In genomic region chr2:96508991-96509390, GRCm38 (mm10) we compare ENCODE assay signal across 16 mouse cellular contexts.
DNase-seq lines count a peak whose midpoint lies in the region.
"Had no signal": no experiment of that assay in that cellular context is flagged by ENCODE, and none has a peak within 500 bp of the region (broad histone marks: within the 10 kb centered on the region; RNA-seq: fewer than 3 reads in every experiment).

No protein-coding gene starts in this region.

- peak; percentile 35 for DNase-seq in left cerebral cortex, adult 11 months (ENCODE audit: low spot score)
- no peak for DNase-seq in left cerebral cortex, postnatal 4 days
- DNase-seq in right cerebral cortex, adult 18-20 months, result peak; percentile 31
- no peak for DNase-seq in right cerebral cortex, postnatal 14 days
- peak; percentile 73 for DNase-seq in telencephalon, adult 2 months (ENCODE audit: low read depth, low spot score)
- no peak for DNase-seq in lung, postnatal 10 days
- DNase-seq: adrenal gland, adult 2 months; adrenal gland, postnatal 14 days; cerebellum, adult 11-12 months; cerebellum, adult 8-10 months; cerebellum, postnatal 10 days; cerebellum, postnatal 36 days; embryo, embryonic 11 days; gastrocnemius, adult 2 months; gastrocnemius, postnatal 14 days; heart, adult 11 months had no signal

- intact Hi-C loops in left cerebral cortex, postnatal 4 days (cut with DNase I), result no loop called here

Comparison
In these comparisons a context has a peak if more than half of its experiments do, and no peak if none do; other contexts are left out.
1. DNase-seq: peak in left cerebral cortex, adult 11 months (single experiment), right cerebral cortex, adult 18-20 months (single experiment) and telencephalon, adult 2 months (single experiment); none in left cerebral cortex, postnatal 4 days (single experiment), right cerebral cortex, postnatal 14 days (single experiment) and lung, postnatal 10 days (single experiment).